Mouse (Mus musculus): Measurements from ENCODE around the gene Ifnb1.
"Not testable (repeated sequence)": the region's sequence is repeated elsewhere in the genome, so short reads cannot be mapped to it uniquely, and the experiment has no call there.

Ifnb1 gene

DNA sequence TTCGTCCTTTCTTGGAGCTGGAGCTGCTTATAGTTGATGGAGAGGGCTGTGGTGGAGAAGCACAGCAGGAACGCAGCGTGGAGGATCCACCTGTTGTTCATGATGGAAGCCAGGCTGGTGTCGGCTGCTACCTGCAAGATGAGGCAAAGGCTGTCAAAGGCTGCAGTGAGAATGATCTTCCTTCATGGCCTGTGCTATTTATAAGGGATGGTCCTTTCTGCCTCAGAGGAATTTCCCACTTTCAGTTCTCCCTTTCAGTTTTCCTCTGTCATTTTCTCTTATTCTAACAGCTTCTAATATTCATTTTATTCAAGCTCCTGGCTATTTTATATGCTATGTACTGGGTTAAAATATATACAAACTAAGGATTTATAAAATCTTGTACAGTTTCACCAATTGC lies at the start of gene Ifnb1:
Gene Ifnb1 (minus strand): TSS at position 101 of the 400 bp plus-strand sequence.
- no peak for DNase-seq (ENCODE audit: low spot score)

DNA sequence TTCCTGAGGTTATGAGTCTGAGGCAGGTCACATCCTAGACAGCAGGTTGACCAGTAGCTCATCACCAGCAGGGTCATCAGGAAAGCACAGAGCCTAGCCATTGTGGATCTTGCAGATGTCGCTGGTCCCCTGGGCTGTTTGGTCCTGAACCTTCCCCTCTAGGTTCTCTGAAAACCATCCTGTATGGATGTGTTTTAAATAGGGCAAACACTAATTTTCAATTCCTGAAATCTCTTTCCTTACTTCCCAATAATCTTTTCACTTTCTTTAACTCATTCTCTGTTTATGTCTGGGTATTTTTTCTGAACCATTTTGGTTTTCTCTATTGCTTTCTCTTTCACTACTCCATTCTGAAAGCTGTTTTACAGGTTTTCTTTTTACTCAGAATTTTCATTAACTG lies 49.1 kb upstream of the Ifnb1 start, which contains the start of gene Ifna14:
Gene Ifna14 (minus strand): TSS at position 101 of the 400 bp plus-strand sequence.
- no peak for DNase-seq (ENCODE audit: low spot score)

DNA sequence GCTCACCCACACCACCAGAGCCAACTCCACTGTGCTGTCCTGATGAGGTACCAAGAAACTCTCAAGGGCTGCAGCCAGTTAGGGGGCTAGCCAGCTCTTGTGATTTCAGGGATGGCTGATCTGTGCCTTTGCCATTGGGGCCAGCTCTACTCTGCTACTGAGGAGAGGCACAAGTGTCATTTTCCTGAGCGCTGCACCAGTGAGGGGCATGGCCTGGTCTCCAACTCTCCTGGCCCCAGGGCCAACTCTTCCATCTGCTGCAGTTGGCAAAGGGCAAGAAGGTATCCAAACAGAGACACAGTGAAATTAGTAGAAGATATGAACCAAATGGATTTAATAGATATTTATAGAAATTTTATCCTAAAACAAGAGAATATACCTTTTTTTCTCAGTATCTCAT lies 39.2 kb upstream of the Ifnb1 start:
- DNase-seq (ENCODE audit: low spot score): no peak

DNA sequence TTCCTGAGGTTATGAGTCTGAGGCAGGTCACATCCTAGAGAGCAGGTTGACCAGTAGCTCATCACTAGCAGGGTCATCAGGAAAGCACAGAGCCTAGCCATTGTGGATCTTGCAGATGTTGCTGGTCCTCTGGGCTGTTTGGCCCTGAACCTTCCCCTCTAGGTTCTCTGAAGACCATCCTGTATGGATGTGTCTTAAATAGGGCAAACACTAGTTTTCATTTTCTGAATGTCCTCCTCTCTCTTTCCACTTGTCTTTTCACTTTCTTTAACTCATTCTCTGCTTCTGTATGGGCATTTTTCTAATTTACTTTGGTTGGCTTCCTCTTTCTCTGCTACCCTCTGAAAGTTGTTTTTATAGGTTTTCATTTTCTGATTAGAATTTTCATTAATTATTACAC lies 35.6 kb upstream of the Ifnb1 start, which contains the start of gene Ifna15:
Gene Ifna15 (minus strand): TSS at position 101 of the 400 bp plus-strand sequence.
- DNase-seq (ENCODE audit: low spot score): not testable (repeated sequence)

DNA sequence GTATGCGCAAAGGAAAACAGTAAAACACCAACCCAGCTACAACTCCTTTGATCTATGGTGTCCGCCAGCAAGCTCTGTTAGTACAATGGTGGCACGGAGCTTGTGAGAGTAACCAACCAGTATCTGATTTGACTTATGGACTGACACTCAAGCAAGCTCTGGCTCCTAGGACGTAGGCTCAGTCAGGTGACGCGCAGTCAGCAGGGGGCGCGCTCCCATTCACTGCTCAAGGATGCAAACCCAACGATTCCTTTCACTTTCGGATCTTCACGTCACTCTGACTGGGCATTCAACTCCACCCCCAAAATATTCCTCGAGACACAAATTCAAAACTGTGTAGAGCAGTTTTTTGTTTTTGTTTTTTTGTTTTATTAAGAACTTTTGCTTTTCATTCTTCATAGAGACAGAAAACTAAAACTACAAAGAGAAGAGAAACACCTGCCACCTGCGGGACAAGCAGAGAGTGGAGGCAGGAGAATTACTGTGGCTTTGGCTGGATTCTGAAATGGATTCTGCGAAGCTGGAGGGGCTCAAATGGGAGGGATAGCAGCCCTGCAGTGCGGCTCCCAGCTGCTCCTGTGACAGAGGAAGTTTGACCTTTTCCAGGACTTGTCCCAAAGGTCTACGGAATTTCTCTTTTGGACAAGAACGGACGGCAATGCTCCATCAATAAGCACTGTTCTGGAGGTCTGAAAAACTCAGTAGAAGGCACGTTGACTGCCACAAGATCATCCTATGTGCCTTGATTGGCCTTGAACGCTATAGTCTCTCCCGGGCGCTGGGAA lies 27.8 kb upstream of the Ifnb1 start:
- DNase-seq (ENCODE audit: low spot score): peak; percentile 74

DNA sequence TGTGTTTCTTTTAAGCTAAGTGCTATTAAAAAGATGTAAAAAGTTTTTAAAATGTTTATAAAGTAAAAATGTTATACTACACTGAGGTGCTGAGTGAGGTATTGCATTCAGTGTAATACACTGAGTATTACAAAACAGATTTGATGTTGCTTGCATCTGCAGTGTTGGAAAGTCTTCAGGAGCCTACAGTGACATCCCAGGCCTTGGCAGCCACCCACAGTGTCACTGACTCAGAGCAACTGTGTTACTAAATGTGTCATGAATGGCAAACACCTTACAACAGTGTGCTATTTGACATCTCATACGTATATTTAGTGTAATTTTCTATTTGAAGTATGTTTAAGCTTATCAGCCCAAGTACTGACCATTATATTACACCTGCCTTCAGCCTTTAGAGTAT lies 25.4 kb upstream of the Ifnb1 start:
- no peak for DNase-seq (ENCODE audit: low spot score)

DNA sequence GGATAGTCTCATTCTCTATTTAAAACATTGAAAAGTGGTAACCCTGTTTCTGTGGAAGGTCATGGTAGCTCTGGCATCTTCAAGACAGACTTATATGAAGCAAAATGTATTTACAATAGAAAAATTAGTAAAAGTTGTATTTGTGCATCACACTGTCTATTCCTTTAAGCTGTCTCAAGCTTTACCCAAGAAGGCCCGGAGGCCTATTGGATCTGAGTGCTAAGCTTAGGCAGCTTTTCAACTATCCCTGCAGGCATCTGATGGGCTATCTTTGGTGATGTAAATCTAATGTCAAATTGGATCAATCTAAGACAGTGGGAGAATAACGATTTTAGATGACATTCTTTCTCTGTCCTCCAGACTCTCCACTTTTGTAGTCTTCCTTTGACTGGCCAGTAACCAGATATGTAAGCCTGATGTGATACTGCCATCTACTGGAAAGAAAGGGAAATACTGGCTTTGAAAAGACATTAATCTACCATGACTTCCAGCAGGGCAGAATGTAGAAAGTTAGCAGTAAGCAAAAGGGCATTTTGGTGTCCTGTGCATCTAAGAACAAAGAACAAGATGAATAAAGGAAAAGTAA lies 21.2 kb upstream of the Ifnb1 start:
- no peak for DNase-seq (ENCODE audit: low spot score)

DNA sequence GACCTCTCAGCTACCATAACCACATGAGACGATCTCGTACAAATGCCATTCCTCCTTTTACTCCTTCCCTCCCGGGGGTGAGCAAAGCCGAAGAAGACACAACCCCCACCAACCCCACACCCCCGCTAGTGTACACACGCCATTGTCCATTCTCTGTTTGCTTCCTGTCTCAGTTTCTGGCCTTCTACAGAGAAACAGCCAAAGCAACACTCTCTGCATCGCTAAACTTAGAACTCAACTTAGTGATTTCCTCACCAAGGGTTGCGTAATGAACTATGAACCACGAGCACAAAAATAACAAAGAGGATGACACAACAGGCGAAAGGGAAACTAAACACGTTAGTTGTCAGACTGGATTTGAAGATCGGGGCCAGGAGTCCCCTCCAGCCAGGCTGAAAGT lies 14.8 kb upstream of the Ifnb1 start:
- no peak for DNase-seq (ENCODE audit: low spot score)

DNA sequence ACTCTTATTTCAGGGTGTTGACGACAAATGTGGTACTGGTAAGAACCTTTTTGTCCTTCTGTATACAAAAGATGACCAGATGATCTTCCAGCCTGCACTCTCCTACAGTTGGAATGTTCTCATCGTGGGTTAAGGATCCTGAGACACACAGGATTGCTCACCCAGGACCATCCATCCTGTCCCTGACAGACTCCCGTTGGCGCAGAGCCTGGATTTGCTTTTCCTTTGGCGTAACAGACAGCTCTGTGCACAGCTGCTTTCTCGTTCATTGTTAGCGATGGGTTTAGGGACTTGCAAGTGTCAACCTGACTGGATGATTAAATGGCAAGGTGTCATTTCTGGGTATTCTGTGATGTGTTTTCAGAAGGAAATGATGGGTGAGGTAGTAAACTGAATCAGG lies 14.1 kb upstream of the Ifnb1 start:
- no peak for DNase-seq (ENCODE audit: low spot score)

DNA sequence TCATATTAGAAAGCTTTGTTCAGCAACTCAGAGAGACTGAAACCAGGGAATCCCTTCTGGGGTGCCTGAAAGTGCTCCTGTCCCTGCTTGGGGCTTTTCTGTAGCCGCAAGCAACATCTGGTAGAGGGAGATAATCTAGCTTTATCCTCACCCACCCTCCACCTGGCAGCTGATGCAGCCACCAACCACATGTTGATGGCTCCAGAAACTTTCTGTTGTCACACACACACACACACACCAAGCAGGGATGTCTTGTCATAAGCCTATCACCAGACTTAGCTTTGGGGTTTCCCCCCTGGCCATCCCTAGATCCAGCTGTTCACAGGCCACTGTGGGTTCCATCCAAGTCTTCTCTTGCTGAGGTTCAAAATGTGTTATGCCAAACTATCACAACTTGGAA lies 13.2 kb upstream of the Ifnb1 start:
- DNase-seq (ENCODE audit: low spot score): no peak

DNA sequence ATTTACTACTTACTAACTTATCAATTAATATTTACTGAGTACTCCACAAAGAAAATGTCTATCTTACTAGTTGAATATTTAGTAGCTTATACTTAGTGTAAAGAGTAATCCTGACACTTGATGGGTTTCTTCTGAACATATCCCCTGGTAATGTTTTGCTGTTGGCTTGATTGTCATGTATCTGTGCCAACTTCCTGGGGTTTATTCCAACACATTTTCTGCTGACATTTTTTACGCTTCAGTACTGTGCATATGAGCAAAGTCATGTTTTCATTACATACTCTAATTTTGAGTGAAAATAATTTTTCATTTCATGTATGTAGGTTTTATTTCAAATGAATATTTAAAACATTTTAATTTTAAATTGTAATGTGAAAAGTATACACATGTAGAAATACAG lies 12.3 kb upstream of the Ifnb1 start:
- no peak for DNase-seq (ENCODE audit: low spot score)

DNA sequence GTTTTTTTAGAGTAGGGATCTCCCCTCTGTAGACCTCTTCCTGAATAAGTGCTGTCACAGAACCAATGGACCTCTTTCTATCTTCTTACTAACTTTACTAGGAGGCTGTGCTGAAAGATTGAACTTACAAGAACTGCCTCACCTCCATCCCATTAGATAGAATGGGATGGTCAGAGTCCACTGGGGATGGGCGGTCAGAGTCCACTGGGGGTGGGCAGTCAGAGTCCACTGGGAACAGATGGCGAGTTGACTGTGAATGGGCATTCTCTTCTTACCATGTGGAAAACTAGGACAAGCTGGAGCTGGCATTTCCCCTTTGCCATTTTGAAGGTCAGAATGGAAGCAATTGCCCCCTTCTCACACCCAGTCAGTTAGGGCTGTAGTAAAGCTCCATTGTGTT lies 10.9 kb upstream of the Ifnb1 start:
- DNase-seq (ENCODE audit: low spot score): no peak

DNA sequence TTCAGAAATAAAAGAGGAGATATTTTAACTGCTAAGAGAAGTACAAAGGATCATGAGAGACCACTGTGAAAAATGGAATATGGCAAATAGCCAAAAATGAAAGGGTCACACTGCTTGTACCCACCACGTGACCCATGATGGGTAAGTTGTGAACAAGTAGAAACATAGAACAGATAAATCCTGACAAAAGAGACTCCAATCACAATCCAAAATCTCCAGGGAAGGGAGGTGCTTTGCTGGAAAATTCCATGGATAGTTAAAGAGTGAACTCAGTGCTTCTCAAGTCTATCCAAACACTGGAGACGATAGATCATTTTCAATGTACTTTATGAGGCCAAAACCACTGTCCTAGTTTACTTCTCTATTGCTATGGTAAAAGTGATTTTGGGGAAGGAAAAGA lies 8.3 kb upstream of the Ifnb1 start:
- no peak for DNase-seq (ENCODE audit: low spot score)

DNA sequence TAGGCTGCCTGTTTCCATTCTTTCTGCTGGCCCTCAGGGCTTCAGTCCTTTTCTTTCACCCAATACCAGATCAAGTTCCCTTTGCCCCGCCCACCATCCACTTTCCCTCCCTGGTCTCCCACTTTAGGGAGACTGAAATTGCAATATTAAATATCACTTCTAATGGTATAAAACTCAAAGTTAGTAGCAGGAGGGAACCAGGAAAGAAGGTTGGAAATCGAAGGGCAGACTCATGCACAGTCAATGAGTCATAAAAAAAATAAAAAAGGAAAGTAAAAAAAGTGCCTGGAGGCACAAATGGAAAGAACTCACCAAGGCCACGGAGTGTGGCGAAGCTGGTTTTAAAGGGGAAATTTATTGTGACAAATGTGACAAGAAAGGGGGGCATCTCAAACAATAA lies 7.7 kb upstream of the Ifnb1 start:
- no peak for DNase-seq (ENCODE audit: low spot score)

DNA sequence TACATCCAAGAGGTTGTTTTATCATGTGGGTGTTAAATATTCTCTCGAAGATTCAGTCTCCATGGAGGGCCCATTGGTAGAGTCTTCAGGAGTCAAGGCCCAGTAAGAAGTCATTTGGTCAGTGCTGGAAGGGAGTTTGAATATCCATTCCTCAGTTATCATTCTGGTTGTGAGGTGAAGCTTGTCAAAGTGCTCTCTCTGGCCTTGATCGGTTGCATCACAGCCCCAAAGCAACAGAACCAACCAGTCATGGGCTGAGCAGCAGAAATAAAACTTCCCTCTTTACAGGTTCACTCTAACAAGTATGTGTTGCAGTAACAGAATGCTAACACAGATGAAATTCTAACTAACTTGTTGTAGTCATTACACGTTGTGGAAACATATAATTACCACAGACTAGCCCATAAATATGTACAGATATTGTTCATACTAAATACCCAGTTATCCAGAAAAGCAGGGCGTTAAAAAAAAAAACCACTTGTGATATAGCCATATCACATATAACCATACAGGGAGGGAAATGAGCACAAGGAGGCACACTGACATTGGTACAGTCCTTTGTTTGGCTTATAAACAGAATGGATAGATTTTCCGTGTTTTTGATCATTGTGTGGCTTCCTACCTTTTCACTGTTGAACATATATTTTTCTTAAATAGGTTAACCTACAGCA lies 3.9 kb upstream of the Ifnb1 start:
- DNase-seq (ENCODE audit: low spot score): no peak

DNA sequence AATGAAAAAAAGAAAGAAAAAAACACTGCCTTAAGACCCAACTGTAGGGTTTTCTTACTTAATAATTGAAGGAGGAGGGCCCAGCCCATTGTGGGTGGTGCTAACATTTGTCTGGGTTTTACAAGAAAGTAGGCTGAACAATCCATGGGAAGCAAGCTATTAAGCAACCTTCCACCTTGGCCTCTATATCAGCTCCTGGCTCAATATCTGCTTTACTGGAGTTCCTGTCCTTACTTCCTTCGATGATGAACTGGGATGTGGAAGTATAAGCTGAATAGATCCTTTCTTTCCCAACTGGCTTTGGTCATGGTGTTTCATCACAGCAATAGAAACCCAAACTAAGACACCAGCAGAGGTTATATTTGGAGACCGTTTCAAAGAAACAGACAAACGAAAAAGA lies 2.8 kb upstream of the Ifnb1 start:
- no peak for DNase-seq (ENCODE audit: low spot score)

DNA sequence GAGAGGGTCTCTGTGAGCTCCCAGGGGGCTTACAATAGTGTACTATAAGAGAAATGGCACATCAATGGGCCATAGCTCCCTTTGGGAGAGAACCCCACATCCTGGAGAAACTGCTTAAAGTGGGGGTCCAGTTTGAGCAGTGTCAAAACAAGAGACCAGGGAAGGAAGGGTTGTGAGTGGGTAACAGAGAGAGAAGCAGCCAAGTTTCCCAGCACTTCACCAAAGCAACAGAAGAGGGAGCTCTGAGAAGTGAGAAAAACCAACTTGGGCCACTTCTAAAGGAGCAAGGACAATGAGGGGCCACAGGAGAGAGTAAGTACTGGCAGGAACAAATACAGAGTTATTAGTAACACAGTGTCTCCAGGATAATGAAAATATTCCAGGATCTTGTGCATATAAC lies 667 bp upstream of the Ifnb1 start:
- no peak for DNase-seq (ENCODE audit: low spot score)

DNA sequence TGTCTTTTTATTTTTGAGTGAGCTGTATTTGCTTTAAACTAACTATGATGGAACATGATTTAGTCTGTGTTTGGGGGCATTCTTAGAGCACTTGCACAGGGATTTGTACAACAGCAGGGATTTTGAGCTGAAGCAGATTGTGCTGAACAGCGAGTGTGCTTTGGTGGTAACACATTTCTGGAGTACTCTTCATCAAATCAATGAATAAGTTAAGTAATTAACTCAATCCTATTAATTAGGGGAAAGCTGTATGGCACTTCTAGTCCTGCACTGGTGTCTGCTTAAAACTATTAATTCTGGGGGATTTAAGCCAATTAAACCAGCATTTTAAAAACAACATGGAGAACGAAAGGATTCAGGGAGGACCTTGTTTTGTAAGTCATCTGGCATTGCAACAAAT lies 4.6 kb downstream of the Ifnb1 start:
- DNase-seq (ENCODE audit: low spot score): no peak

DNA sequence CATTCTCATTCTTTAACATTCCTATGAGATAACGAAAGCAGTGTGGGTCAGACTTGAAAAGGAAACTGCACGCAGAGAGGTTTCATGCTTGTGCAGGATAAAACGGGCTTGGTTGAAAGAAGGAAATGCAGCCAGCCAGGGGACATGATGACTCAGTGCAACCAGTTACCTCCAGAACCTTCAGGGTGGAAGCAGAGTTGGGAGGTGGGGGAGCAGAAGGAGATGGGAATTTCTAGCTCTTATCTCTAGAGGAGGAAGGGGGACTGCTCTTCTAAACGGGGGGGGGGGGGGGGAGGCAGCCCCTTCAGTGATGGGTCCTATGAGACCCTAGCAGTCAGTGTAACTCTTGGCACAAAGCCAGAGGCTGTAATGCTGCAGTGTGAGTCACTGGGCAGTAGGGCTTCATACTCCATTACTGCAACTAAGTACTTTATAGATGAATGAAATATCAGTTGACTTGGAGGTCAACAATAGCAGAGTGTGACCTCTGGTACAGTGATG lies 6.8 kb downstream of the Ifnb1 start:
- peak; percentile 8 for DNase-seq (ENCODE audit: low spot score)

DNA sequence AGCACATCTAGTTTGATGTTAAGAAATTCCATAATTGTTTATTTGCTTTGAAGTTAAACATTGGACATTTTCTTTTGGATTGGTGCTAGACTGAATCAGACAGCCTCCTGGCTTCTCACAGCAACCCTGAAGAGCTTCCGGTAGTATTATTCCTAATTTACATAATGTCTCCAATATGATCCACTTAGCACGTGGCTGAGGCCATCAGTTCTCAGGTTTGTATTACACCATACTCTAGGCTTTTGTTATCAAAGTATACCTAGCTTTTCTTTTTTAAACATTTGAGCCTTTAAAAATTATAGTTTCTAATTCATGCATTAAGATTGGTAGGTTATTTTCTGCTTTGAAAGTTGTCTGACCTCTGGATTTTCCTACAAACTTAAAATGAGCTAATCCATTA lies 7.3 kb downstream of the Ifnb1 start:
- DNase-seq (ENCODE audit: low spot score): no peak

DNA sequence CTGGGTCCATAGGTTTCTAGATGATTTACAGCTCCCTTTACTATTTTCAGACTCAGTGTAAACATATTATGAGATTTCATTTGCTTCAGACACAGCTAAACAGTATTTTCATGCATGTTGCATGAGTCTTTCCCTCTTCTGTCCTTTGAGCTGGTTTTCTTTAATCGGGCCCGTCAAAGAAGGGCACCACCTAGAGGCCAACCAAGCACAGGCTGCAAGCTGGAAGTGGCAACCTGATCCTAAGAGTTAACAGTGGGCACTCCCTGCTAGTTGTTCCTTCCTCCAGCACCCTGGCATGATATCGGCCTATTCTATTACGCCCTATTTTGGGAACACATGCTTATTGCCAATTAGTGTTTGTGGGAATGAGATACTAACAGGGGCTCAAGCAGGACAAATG lies 8.2 kb downstream of the Ifnb1 start:
- DNase-seq (ENCODE audit: low spot score): peak; percentile 45

DNA sequence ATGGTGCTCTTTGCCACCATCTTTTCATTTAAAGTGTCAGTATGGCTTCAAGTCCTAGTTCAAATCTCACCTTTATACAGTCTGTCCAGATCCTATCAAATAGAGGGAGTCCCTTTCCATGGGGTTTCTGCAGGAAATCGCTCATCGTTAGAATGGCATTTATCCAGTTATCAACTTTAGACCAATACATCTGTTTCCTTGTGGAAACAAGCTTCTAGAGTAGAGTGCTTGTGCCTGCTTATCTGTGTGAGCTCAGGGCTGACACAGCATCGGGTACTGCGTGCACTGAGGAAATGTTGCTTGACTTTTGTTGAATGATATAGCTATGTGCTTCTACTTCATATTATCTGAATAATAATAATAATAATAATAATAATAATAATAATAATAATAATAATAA lies 8.8 kb downstream of the Ifnb1 start:
- DNase-seq (ENCODE audit: low spot score): no peak

DNA sequence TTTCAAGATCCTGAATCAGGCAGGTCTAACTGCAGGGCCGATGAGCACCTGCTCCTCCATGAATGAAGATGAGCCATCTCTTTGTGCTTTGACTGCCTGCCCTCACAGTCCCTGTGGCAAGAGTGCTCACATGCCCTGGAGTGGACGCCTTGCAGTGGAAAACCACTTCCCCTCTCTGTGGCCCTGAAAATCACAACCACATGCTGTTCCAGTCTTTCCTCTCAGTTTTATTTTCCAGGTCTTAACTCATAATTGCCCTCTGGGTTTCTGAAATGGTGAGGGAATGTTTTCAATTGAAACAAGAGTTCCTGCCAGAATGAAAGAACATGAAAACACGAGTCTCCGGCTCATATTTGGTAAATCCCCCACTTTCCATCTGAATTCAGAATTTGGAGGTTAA lies 18.8 kb downstream of the Ifnb1 start:
- no peak for DNase-seq (ENCODE audit: low spot score)

Measured in ovary, postnatal 36 days (tissue).